Mouse (Mus musculus) neural tube, embryonic 14.5 days (tissue): ENCODE results near the gene Poc1a. TPM values are rescaled to one million over a fixed set of nuclear protein-coding genes. Genes with fewer than 3 reads are reported as not detected.

ENCODE experiments used
- ATAC-seq: fragments of 200-750 bp; cut with Nextera tagmentation; 2 replicates; pipeline ENCODE4 v1.8.0; 2017; ENCODE audit warnings: low read depth, mild to moderate bottlenecking, moderate TSS enrichment, moderate library complexity
- H3K27ac ChIP-seq: fragments of 300-500 bp; sonication (generic); 2 replicates; pipeline ENCODE4 v1.5.1; 2014; ENCODE audit warnings: low read depth, mild to moderate bottlenecking, control low read depth, low read length, moderate library complexity, mixed read lengths
- H3K27me3 ChIP-seq: fragments of 300-500 bp; sonication (generic); 2 replicates; pipeline ENCODE4 v1.6.1; 2014; ENCODE audit warnings: low read length; ENCODE audit not compliant: control insufficient read depth, insufficient read depth
- H3K36me3 ChIP-seq: fragments of 300-500 bp; sonication (generic); 2 replicates; pipeline ENCODE4 v1.6.1; 2014; ENCODE audit warnings: low read length, mixed read lengths; ENCODE audit not compliant: control insufficient read depth, insufficient read depth
- H3K4me1 ChIP-seq: fragments of 300-500 bp; sonication (generic); 2 replicates; pipeline ENCODE4 v1.6.1; 2014; ENCODE audit warnings: low read length; ENCODE audit not compliant: control insufficient read depth, insufficient read depth
- H3K4me2 ChIP-seq: fragments of 300-500 bp; sonication (generic); 2 replicates; pipeline ENCODE4 v1.6.1; 2014; ENCODE audit warnings: mild to moderate bottlenecking, low read depth, low read length, control low read depth
- H3K4me3 ChIP-seq: fragments of 300-500 bp; sonication (generic); 2 replicates; pipeline ENCODE4 v1.5.1; 2014; ENCODE audit warnings: low read depth, low read length, control low read depth, mixed read lengths
- H3K9ac ChIP-seq: fragments of 300-500 bp; sonication (generic); replicated peaks from 2 replicates; pipeline ENCODE4 v1.6.1; 2014; ENCODE audit warnings: low read depth, mild to moderate bottlenecking, control low read depth, low read length, mixed read lengths
- H3K9me3 ChIP-seq: fragments of 300-500 bp; sonication (generic); 2 replicates; pipeline ENCODE4 v1.6.1; 2016; ENCODE audit warnings: low read length; ENCODE audit not compliant: control insufficient read depth
- WGBS: fragments of 180-500 bp; shearing (Covaris S2); extraction: QIAGEN DNeasy Blood & Tissue Kit; methylation state at CpG from one replicate; pipeline ENCODE4 v1.1.7; 2014; 5-methylcytosine and 5-hydroxymethylcytosine counted together
- polyA plus RNA-seq: library from polyadenylated mRNA; unstranded; fragments of >200 nt; fragmentation: Nextera tagmentation; extraction: Ambion mirVana; gene quantifications from 2 replicates; pipeline ENCODE4 v1.2.1, GENCODE M21; 2014

Poc1a gene
- 4.5 and 5.8 TPM in 2 replicates for polyA plus RNA-seq

DNA sequence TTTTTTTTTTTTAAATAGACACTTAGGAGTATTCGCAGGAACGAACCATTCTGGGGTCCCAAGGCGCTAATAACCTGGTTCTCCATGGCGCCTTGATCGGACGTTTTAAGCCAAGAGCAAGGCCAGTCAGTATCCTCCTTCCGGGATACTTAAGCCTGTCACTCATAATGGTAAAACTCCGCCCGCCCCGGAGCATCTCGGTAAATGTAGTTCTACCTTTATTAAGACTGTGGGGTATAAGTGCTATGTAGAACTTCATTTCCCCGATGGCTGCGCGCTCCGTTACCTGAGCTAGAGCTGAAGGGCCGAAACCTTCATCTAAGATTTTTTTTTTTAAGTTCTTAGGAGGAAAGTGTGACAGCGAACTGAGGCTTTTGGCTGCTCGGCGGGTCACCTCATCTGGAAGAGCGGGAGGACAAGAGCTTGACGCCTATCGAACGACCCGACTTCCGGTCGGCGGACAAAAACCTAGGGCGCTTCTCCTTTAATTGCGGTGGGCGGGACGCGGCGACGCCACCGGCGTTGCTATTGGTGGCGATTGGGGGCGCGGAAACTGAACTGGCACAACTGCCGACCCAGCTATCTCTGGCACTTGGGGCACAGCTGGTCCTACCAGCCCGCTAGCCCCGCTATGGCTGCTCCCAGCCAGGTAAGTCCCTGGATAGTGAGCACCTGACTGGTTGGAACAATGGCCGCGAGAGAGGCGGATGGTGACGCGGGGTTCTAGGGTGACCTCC is at the start of gene Poc1a:
Poc1a (plus strand) TSS at position 254 of the 737 bp plus-strand sequence.
- no peaks in the 10 kb centered on the region for H3K27me3 ChIP-seq
- WGBS = under 1% methylated on average over 47 of the region's 47 CpGs

DNA sequence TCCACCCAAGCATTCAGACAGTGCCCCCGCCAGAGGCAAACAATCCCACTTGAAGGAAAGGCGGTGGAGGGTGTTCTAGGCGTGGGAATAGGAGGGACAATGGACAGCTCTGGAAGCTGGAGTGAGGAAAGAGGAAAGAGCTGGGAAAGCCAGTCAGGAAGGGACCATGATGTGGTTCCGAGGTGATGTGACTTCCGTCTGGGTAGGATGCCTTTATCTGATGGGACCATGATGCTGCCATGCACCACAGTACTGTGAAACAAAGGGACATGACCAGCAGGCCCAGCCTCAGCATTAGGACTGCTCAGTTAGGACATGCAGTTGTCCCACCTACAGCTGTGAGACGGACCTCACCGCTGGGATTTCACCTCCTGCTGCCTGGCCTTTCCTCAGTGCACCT is 49.6 kb upstream of the Poc1a start:
- H3K4me2 ChIP-seq = no peak overlapping the region
- H3K9me3 ChIP-seq = no peaks in the 10 kb centered on the region
- ATAC-seq = no peak
- no peak overlapping the region for H3K9ac ChIP-seq
- H3K4me3 ChIP-seq = no peak overlapping the region
- no peak overlapping the region for H3K27ac ChIP-seq
- 90% methylated on average over 7 of the region's 7 CpGs for WGBS
- peaks cover 22% of the 10 kb centered on the region for H3K36me3 ChIP-seq
- no peaks in the 10 kb centered on the region for H3K27me3 ChIP-seq
- no peaks in the 10 kb centered on the region for H3K4me1 ChIP-seq

More for the DNA sequence above, at the start of gene Poc1a:
- no peaks in the 10 kb centered on the region for H3K36me3 ChIP-seq
- H3K27ac ChIP-seq = peak within 1 kb of the TSS; percentile 78
- ATAC-seq = peak; percentile 97
- peak within 1 kb of the TSS; percentile 80 for H3K4me2 ChIP-seq
- no peaks in the 10 kb centered on the region for H3K9me3 ChIP-seq
- peak within 1 kb of the TSS; percentile 64 for H3K9ac ChIP-seq
- peaks cover 6% of the 10 kb centered on the region for H3K4me1 ChIP-seq
- H3K4me3 ChIP-seq = peak within 1 kb of the TSS; percentile 42

DNA sequence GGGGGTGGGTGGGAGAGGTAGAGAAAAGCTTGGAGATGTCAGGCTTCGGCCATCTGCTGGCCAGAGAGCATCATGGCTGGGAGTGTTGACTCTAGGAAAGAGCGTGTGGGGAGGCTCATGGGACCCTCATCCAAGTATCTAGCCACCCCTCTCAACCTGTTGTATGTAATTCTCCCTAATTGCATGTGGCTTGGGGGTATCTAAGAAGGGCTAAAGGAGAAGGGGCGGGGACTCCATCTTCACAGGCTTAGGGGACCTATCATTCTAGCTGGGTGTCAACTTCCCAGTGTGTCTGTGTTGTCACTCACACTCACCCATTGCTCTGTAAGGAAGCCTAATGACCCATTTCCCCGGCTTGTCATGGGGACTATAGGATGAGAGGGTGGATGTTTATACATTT is 49.0 kb upstream of the Poc1a start:
- Histone ChIP-seq H3K36me3 (peaks cover 28% of the 10 kb centered on the region), H3K4me2 (no peak overlapping the region), H3K27ac (no peak overlapping the region), H3K9ac (no peak overlapping the region), H3K9me3 (no peaks in the 10 kb centered on the region), H3K4me1 (no peaks in the 10 kb centered on the region), H3K4me3 (no peak overlapping the region), H3K27me3 (no peaks in the 10 kb centered on the region)
- 86% methylated on average over 4 of the region's 4 CpGs for WGBS
- no peak for ATAC-seq

- H3K9ac ChIP-seq = no peak overlapping the region
- no peaks in the 10 kb centered on the region for H3K9me3 ChIP-seq
- H3K36me3 ChIP-seq = peaks cover 39% of the 10 kb centered on the region
- ATAC-seq = no peak
- no peaks in the 10 kb centered on the region for H3K27me3 ChIP-seq
- H3K4me3 ChIP-seq = no peak overlapping the region
- H3K4me2 ChIP-seq = no peak overlapping the region
- H3K27ac ChIP-seq = no peak overlapping the region
- 86% methylated on average over 3 of the region's 3 CpGs for WGBS
- H3K4me1 ChIP-seq = no peaks in the 10 kb centered on the region
These were observed 47.9 kb upstream of the Poc1a start for GRCm38 (mm10) chr9:106232956-106233355.

- H3K4me3 ChIP-seq = no peak overlapping the region
- no peak overlapping the region for H3K9ac ChIP-seq
- 78% methylated on average over 6 of the region's 6 CpGs for WGBS
- no peaks in the 10 kb centered on the region for H3K9me3 ChIP-seq
- H3K4me2 ChIP-seq = no peak overlapping the region
- peaks cover 49% of the 10 kb centered on the region for H3K36me3 ChIP-seq
- H3K27ac ChIP-seq = no peak overlapping the region
- no peaks in the 10 kb centered on the region for H3K4me1 ChIP-seq
- no peak for ATAC-seq
- H3K27me3 ChIP-seq = no peaks in the 10 kb centered on the region
These were observed 46.9 kb upstream of the Poc1a start for GRCm38 (mm10) chr9:106233953-106234352.

DNA sequence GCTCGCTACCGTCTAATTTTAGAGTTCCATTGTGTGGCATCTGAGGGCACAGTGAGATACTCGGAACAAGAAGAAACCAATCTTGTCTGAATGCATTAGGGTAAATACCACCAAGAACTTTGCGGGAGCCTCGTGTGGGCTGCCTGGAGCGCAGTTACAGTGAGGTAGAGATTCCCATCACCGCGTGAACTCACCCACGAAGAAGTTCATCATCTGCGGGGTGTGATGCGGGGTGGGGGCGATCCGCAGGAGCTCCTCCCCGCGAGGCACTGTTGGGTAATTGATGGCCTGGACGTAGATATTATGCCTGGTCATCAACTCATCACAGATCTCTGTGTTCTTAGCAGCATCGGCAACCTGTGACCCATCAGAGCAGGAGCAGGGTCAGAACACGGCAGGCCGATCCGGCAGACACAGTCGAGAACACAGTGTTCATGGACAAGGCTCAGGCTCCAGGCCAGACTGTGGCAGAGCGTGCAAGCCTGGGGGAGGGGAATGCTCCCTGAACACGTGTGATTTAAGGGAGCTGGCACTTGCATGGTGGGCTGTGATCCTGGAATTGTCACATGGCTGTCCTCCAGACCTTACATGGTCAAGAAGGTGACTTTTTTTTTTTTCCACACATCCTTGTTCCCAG is 45.5 kb upstream of the Poc1a start:
- Histone ChIP-seq H3K4me3 (no peak overlapping the region), H3K9me3 (no peaks in the 10 kb centered on the region), H3K27ac (no peak overlapping the region), H3K4me1 (no peaks in the 10 kb centered on the region), H3K36me3 (peaks cover 60% of the 10 kb centered on the region), H3K4me2 (no peak overlapping the region), H3K9ac (no peak overlapping the region), H3K27me3 (no peaks in the 10 kb centered on the region)
- 87% methylated on average over 23 of the region's 23 CpGs for whole genome bisulfite sequencing
- no peak for ATAC-seq

DNA sequence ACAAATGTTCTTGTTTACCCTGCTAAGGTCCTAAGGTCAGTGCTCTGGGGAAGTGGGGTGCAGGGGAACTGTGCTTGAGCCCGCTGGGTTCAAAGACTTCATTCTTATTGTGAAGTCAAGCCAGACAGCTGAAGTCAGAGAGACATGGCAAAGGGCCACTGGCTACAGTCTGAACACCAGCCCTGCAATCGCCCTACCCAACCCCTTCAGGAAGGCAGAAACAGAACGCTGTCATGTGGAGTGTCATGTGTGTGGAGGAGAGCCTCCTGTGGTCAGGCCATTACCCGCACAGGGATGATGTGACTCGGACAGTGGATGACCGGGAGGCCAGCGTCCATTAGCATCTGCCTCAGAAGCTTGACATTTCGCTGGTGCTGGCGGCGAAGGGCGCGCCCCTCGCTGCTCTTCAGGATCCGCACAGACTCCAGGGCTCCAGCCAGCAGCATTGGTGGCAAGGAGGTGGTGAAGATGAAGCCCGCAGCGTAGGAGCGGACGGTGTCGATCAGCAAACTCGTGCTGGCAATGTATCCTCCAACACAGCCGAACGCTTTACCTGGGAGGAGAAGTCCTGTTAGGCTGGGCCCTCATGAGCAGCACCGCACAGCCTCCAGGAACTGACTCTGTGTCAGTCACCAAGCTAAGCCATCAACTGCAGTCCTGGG is 44.6 kb upstream of the Poc1a start:
- Histone ChIP-seq H3K36me3 (peaks cover 68% of the 10 kb centered on the region), H3K9me3 (no peaks in the 10 kb centered on the region), H3K4me1 (no peaks in the 10 kb centered on the region), H3K9ac (no peak overlapping the region), H3K27me3 (no peaks in the 10 kb centered on the region), H3K27ac (no peak overlapping the region), H3K4me3 (no peak overlapping the region), H3K4me2 (no peak overlapping the region)
- WGBS = 93% methylated on average over 23 of the region's 23 CpGs
- ATAC-seq = no peak

- Histone ChIP-seq H3K9me3 (no peaks in the 10 kb centered on the region), H3K4me2 (no peak overlapping the region), H3K9ac (no peak overlapping the region), H3K4me1 (no peaks in the 10 kb centered on the region), H3K36me3 (peaks cover 68% of the 10 kb centered on the region), H3K27me3 (no peaks in the 10 kb centered on the region), H3K27ac (no peak overlapping the region), H3K4me3 (no peak overlapping the region)
- WGBS = 99% methylated on average over 3 of the region's 3 CpGs
- no peak for ATAC-seq
These were observed 44.0 kb upstream of the Poc1a start for GRCm38 (mm10) chr9:106236818-106237211.

GRCm38 (mm10) chr9:106237401-106237800 is 43.5 kb upstream of the Poc1a start:
- Histone ChIP-seq H3K9me3 (no peaks in the 10 kb centered on the region), H3K9ac (no peak overlapping the region), H3K4me1 (no peaks in the 10 kb centered on the region), H3K4me2 (no peak overlapping the region), H3K4me3 (no peak overlapping the region), H3K36me3 (peaks cover 68% of the 10 kb centered on the region), H3K27ac (no peak overlapping the region), H3K27me3 (no peaks in the 10 kb centered on the region)
- no peak for ATAC-seq
- WGBS = 89% methylated on average over 8 of the region's 8 CpGs
